11 mouse cellular contexts compared by ENCODE assay signal in genomic region chr14:86062885-86063619, GRCm38 (mm10).
DNase-seq lines count a peak whose midpoint lies in the region; ATAC-seq and TF ChIP-seq lines count a peak whose summit lies in the region.
"Had no signal": no experiment of that assay in that cellular context is flagged by ENCODE, and none has a peak within 500 bp of the region (broad histone marks: within the 10 kb centered on the region; RNA-seq: fewer than 3 reads in every experiment).

No protein-coding gene starts in this region.

- peak; percentile 60 for DNase-seq in limb, embryonic 14.5 days (ENCODE audit: low spot score)
- DNase-seq in limb, embryonic 10.5 days (ENCODE audit: low spot score): no peak
- DNase-seq in hindbrain, postnatal 0 days (ENCODE audit: low spot score): peak; percentile 67
- peak; percentile 69 for DNase-seq in midbrain, embryonic 14.5 days
- DNase-seq in spleen, postnatal 36 days (ENCODE audit: low spot score in 2 of 2): no peak
- DNase-seq in kidney, adult 2 months: no peak
- DNase-seq in adrenal gland, postnatal 25 days: no peak
- DNase-seq: heart, postnatal 36 days had no signal

- TF ChIP-seq POLR2A in limb, embryonic 14.5 days (IDR thresholded peaks at IDR 0.05; ENCODE audit: borderline replicate concordance, extremely low read depth, insufficient read depth, insufficient read length): no peak
- TF ChIP-seq POLR2A in kidney, adult 2 months (IDR thresholded peaks at IDR 0.05; ENCODE audit: low read depth, low read length): no peak

- H3K27ac ChIP-seq in limb, embryonic 14.5 days (replicated peaks; ENCODE audit: low read depth, low read length): no peak overlapping the region
- H3K27ac ChIP-seq in limb, embryonic 10.5 days: no peak overlapping the region
- peak overlapping the region; percentile 7; the same call in 1 of the 2 replicates for H3K27ac ChIP-seq in forebrain, embryonic 13.5 days
- H3K27ac ChIP-seq in hindbrain, postnatal 0 days: peak overlapping the region; percentile 11; the same call in 1 of the 2 replicates
- H3K27ac ChIP-seq in midbrain, embryonic 14.5 days (replicated peaks; ENCODE audit: low read depth, low read length): 0 out of 2 replicates have a peak overlapping the region, but pooled peaks have one; percentile 27
- H3K27ac ChIP-seq in kidney, adult 2 months (ENCODE audit: insufficient read depth, low read depth, low read length): no peak overlapping the region
- H3K27ac ChIP-seq: limb, embryonic 12.5 days had no signal

- H3K4me1 ChIP-seq in limb, embryonic 14.5 days (ENCODE audit: control insufficient read depth, insufficient read depth, low read length): no peaks in the 10 kb centered on the region
- no peaks in the 10 kb centered on the region for H3K4me1 ChIP-seq in limb, embryonic 10.5 days
- H3K4me1 ChIP-seq in forebrain, embryonic 13.5 days: peaks cover 9% of the 10 kb centered on the region; the same call in 1 of the 2 replicates
- no peaks in the 10 kb centered on the region for H3K4me1 ChIP-seq in hindbrain, postnatal 0 days (ENCODE audit: insufficient read depth, low read length)
- H3K4me1 ChIP-seq in midbrain, embryonic 14.5 days (ENCODE audit: control insufficient read depth, insufficient read depth, low read length): no peaks in the 10 kb centered on the region
- no peaks in the 10 kb centered on the region for H3K4me1 ChIP-seq in kidney, adult 2 months (ENCODE audit: control insufficient read depth, insufficient read depth, low read length)
- H3K4me1 ChIP-seq: limb, embryonic 12.5 days had no signal

- TF ChIP-seq CTCF in hindbrain, postnatal 0 days (IDR thresholded peaks at IDR 0.05; ENCODE audit: low read depth): peak; percentile 50
- TF ChIP-seq CTCF in kidney, adult 2 months (conservative IDR thresholded peaks at IDR 0.05; ENCODE audit: insufficient read depth, insufficient read length, low read depth, low read length): no peak

- no peaks in the 10 kb centered on the region for H3K36me3 ChIP-seq in limb, embryonic 14.5 days (ENCODE audit: control insufficient read depth, insufficient read depth, low read length)
- no peaks in the 10 kb centered on the region for H3K36me3 ChIP-seq in limb, embryonic 10.5 days
- no peaks in the 10 kb centered on the region for H3K36me3 ChIP-seq in forebrain, embryonic 13.5 days (ENCODE audit: poor library complexity, severe bottlenecking)
- H3K36me3 ChIP-seq in hindbrain, postnatal 0 days (ENCODE audit: insufficient read depth, low read length): no peaks in the 10 kb centered on the region
- H3K36me3 ChIP-seq in midbrain, embryonic 14.5 days (ENCODE audit: control insufficient read depth, insufficient read depth, low read length): no peaks in the 10 kb centered on the region
- H3K36me3 ChIP-seq in kidney, adult 2 months (ENCODE audit: control insufficient read depth, insufficient read depth, low read length): no peaks in the 10 kb centered on the region
- H3K36me3 ChIP-seq: limb, embryonic 12.5 days had no signal

- peak; percentile 70; the same call in 1 of the 2 replicates for ATAC-seq in limb, embryonic 14.5 days (ENCODE audit: low FRiP score, low read depth)
- peak; percentile 86 for ATAC-seq in forebrain, embryonic 13.5 days
- ATAC-seq in hindbrain, postnatal 0 days: peak; percentile 74
- no peak; the same call in 1 of the 2 replicates for ATAC-seq in midbrain, embryonic 14.5 days (ENCODE audit: low FRiP score, low TSS enrichment)

- H3K4me2 ChIP-seq in limb, embryonic 14.5 days (replicated peaks; ENCODE audit: low read depth, low read length, severe bottlenecking): no peak overlapping the region
- H3K4me2 ChIP-seq in forebrain, embryonic 13.5 days: peak overlapping the region; percentile 32
- H3K4me2 ChIP-seq in hindbrain, postnatal 0 days (ENCODE audit: low read depth, low read length): peak overlapping the region; percentile 38
- H3K4me2 ChIP-seq in midbrain, embryonic 14.5 days (ENCODE audit: low read length): peak overlapping the region; percentile 21; the same call in 1 of the 2 replicates
- H3K4me2 ChIP-seq: limb, embryonic 12.5 days had no signal

- H3K9me3 ChIP-seq in limb, embryonic 14.5 days (ENCODE audit: control insufficient read depth, low read length): no peaks in the 10 kb centered on the region
- no peaks in the 10 kb centered on the region for H3K9me3 ChIP-seq in limb, embryonic 10.5 days (replicated peaks)
- H3K9me3 ChIP-seq in forebrain, embryonic 13.5 days (replicated peaks): no peaks in the 10 kb centered on the region
- no peaks in the 10 kb centered on the region for H3K9me3 ChIP-seq in hindbrain, postnatal 0 days (ENCODE audit: low read length)
- no peaks in the 10 kb centered on the region for H3K9me3 ChIP-seq in midbrain, embryonic 14.5 days (ENCODE audit: control insufficient read depth, low read length)
- H3K9me3 ChIP-seq: limb, embryonic 12.5 days had no signal

- no peak overlapping the region for H3K9ac ChIP-seq in limb, embryonic 14.5 days (ENCODE audit: low read depth, low read length, severe bottlenecking)
- no peak overlapping the region for H3K9ac ChIP-seq in forebrain, embryonic 13.5 days
- H3K9ac ChIP-seq in hindbrain, postnatal 0 days (replicated peaks; ENCODE audit: low read length): no peak overlapping the region
- H3K9ac ChIP-seq in midbrain, embryonic 14.5 days (replicated peaks; ENCODE audit: low read length): no peak overlapping the region
- H3K9ac ChIP-seq: limb, embryonic 12.5 days had no signal

- 73% methylated on average over 11 of the region's 11 CpGs for WGBS in limb, embryonic 14.5 days
- 86% methylated on average over 11 of the region's 11 CpGs for WGBS in limb, embryonic 10.5 days
- WGBS in forebrain, embryonic 13.5 days: 28% methylated on average over 11 of the region's 11 CpGs
- 33% methylated on average over 11 of the region's 11 CpGs for WGBS in hindbrain, postnatal 0 days
- 42% methylated on average over 11 of the region's 11 CpGs for WGBS in midbrain, embryonic 14.5 days
- 77% methylated on average over 11 of the region's 11 CpGs for WGBS in kidney, adult 2 months

- H3K27me3 ChIP-seq in limb, embryonic 14.5 days (ENCODE audit: control insufficient read depth, insufficient read depth, low read length): no peaks in the 10 kb centered on the region
- no peaks in the 10 kb centered on the region for H3K27me3 ChIP-seq in limb, embryonic 10.5 days (ENCODE audit: low read depth, poor library complexity, severe bottlenecking)
- no peaks in the 10 kb centered on the region for H3K27me3 ChIP-seq in forebrain, embryonic 13.5 days
- no peaks in the 10 kb centered on the region for H3K27me3 ChIP-seq in hindbrain, postnatal 0 days (ENCODE audit: insufficient read depth, low read length)
- no peaks in the 10 kb centered on the region for H3K27me3 ChIP-seq in midbrain, embryonic 14.5 days (ENCODE audit: control insufficient read depth, insufficient read depth, low read length)
- H3K27me3 ChIP-seq in kidney, adult 2 months (replicated peaks; ENCODE audit: control insufficient read depth, insufficient read depth, low read length): no peaks in the 10 kb centered on the region
- H3K27me3 ChIP-seq: limb, embryonic 12.5 days had no signal

- H3K4me3 ChIP-seq in limb, embryonic 14.5 days (replicated peaks; ENCODE audit: low read length): no peak overlapping the region
- H3K4me3 ChIP-seq in limb, embryonic 10.5 days: no peak overlapping the region
- no peak overlapping the region for H3K4me3 ChIP-seq in forebrain, embryonic 13.5 days
- no peak overlapping the region for H3K4me3 ChIP-seq in hindbrain, postnatal 0 days (ENCODE audit: low read length)
- no peak overlapping the region for H3K4me3 ChIP-seq in midbrain, embryonic 14.5 days (replicated peaks; ENCODE audit: low read depth, low read length)
- no peak overlapping the region for H3K4me3 ChIP-seq in kidney, adult 2 months (ENCODE audit: insufficient read depth, low read depth, low read length)
- H3K4me3 ChIP-seq: limb, embryonic 12.5 days; myocyte had no signal

Comparison
In these comparisons a context has a peak if more than half of its experiments do, and no peak if none do; other contexts are left out.
1. DNase-seq: peak in limb, embryonic 14.5 days (single experiment), hindbrain, postnatal 0 days (single experiment) and midbrain, embryonic 14.5 days (single experiment); none in limb, embryonic 10.5 days (single experiment), spleen, postnatal 36 days (0 of 2), kidney, adult 2 months (single experiment) and adrenal gland, postnatal 25 days (single experiment).
2. H3K27ac ChIP-seq: peak in forebrain, embryonic 13.5 days (single experiment), hindbrain, postnatal 0 days (single experiment) and midbrain, embryonic 14.5 days (single experiment); none in limb, embryonic 14.5 days (single experiment), limb, embryonic 10.5 days (single experiment) and kidney, adult 2 months (single experiment).